Mouse (Mus musculus): ENCODE results near the gene Trim17.

The Trim17 gene

DNA sequence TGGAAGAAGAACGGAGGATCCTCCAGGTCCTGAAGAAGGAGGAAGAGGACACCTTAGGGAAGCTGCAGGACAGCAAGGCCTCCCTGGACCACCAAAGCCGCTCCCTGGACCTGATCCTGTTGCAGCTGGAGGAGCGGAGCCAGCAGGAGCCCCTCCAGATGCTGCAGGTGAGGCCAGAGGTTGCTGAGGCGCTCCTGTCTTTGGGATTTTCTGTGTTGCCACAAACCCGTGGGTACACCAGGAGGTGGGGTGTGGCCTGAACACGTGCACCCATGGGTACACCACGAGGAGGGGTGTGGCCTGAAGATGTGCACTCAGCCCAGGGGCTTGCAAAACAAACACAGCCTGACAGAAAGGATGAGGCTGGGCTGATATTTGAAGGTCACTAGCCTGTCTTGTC lies 14.1 kb downstream of the Trim17 start:
- DNase-seq (ENCODE audit: low spot score): no peak

DNA sequence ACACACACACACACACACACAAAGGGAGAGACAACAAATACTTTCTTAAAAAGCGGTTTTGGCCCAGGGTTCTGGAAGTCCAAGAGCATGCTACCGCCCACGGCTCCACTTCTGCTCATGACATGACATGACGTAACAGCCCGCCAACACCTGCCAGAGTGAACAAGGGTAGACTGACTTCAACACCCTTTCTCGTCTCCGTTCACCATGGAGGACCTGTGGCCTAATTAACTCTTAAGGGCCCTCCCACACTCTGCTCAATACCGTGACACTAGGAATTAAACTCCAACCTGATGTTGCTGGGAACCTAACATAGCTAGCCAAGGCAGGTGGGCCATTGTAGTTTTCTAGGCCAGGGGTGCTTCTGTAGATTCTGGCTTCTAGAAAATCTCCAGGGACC lies 14.5 kb downstream of the Trim17 start:
- no peak for DNase-seq (ENCODE audit: low spot score)

DNA sequence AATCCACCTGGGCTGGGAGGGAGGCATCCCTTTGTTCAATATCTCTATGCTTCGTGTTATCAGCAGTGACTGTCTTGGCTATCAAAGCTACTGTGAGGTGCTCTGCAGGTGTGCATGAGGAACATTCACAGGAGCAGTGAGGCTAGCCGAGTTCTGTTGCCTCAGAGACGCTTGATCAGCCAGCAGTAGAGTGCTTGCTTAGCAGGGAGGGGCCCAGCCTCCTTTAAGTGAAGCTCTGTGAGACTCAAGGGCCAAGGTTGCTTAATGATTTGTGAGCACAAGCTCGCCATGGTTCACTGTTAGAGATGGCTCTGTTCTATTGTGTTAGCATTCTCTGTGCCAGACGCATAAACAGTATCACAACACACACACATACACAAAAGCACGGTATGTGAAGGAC lies 15.2 kb downstream of the Trim17 start:
- DNase-seq (ENCODE audit: low spot score): no peak

DNA sequence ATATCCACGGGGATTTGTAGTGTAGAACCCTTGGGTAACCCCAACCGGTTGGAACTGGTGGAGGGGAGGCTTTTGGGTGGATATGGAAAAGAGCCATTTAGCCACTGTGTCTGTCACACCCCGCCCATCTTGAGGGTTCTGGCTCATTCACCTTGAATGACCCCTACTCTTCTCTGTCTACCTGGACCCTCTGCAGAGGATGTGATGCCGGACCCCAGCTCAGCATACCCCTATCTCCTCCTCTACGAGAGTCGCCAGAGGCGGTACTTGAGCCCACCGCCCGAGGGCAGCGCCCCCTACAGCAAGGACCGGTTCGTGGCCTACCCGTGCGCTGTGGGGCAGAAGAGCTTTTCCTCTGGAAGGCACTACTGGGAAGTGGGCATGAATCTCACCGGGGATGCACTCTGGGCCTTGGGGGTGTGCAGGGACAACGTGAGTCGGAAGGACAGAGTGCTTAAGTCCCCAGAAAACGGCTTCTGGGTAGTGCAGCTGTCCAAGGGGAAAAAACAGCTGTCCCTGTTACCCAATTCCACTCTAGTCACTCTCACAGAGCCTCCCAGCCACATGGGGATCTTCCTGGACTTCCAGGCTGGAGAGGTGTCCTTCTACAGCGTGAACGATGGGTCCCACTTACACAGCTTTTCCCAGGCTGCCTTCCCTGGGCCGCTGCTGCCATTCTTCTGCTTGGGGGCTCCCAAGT lies 16.5 kb downstream of the Trim17 start:
- no peak for DNase-seq (ENCODE audit: low spot score)

DNA sequence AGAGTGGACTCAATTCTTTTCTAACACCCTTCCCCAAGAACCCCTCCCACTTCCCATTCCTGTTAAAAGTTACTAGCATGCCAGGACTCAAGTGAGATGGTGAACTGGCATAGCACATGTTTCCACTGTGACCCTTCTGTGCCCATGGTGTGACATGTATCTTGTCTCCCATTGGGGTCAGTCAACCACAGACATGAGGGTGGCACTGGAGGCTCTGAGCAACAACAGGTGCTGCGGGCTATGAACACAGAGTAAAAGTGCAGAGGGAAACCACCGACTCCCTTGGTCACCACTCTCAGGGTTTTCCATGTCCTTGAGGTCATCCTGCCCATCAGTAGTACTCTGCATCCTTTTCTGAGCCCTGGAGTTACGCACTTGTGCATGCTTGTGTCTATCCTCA lies 17.3 kb downstream of the Trim17 start:
- DNase-seq (ENCODE audit: low spot score): no peak

DNA sequence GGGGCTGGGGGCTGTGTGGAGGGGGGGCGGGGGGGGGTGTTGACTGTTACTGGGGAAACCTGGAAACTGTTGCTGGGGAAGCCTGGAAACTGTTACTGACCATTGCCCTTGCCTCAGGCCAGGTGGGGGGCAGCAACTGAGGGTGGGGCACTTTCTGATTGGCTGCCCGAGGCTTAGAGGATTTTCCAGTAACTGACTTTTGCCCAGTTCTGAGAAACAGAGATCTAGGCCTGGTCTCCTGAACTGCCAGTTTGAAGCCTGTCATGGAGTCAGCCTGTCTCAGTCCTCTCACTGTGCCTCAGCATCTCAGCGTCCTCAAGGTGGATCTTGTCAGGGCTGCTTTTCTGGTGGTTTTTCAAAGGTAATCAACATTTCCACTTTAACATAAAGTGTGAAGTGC lies 19.9 kb downstream of the Trim17 start:
- no peak for DNase-seq (ENCODE audit: low spot score)

DNA sequence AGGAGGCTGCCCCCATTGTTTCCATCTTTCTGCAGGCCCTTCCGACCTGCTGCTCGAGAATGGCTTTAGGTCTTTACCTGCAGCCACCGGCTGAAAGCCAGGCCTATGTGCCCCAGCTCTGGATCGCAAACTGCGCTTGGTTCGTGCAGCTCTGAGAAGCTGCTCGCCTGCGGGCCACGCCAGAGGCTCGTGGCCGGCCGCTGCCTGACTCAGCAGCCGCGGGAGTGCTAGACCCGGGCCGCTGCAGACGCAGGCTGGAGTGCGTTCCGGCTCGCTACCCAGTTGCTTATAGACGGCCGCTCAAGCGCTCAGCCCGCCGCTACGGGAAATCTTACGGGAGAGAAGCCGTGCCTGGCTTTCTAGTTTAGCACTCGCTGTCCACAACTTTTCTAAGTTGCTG lies 22.7 kb downstream of the Trim17 start:
- no peak for DNase-seq (ENCODE audit: low spot score)

DNA sequence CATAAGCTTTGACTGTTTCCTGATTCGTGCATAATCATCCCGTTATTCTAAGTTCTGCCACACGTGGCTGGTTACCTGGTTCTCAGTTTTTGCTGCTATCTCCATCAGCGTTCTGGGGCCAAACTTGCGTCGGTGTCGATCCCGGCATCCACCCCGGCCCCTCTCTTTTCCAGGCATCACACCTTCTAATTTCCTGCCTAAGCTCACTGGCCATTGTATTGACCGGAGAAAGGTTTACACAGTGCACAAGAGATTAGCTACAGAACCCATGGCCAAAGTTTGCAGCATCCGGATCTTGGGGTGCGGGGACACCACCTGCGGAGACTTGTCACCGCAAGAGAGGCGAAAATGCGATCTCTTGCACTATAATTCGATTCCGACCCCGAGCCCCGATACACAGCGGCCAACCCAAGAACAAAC lies 23.1 kb downstream of the Trim17 start:
- DNase-seq (ENCODE audit: low spot score): no peak

DNA sequence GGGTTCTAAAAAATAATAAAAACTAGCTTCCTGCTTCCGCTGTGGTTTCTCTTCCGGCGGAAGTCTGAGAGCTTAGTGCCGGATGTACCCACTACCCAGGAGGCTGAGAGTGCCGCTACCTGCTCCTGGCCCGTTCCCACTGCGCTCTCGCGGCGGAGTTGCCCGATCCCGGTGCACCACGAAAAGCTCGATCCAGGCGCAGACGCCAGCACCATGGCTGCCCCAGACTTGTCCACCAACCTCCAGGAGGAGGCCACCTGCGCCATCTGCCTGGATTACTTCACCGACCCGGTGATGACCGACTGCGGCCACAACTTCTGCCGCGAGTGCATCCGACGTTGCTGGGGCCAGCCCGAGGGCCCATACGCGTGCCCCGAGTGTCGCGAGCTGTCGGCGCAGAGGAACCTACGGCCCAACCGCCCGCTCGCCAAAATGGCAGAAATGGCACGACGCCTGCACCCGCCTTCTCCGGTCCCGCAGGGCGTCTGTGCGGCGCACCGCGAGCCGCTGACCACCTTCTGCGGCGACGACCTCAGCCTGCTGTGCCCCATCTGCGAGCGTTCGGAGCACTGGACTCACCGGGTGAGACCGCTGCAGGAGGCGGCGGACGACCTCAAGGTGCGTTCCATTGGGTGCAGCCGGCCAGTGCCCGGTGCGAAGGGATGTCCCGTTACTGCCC lies 23.7 kb downstream of the Trim17 start, which contains the start of gene Trim11:
Gene Trim11 (plus strand): TSS at position 67 of the 679 bp plus-strand sequence.
- no peak for DNase-seq (ENCODE audit: low spot score)

DNA sequence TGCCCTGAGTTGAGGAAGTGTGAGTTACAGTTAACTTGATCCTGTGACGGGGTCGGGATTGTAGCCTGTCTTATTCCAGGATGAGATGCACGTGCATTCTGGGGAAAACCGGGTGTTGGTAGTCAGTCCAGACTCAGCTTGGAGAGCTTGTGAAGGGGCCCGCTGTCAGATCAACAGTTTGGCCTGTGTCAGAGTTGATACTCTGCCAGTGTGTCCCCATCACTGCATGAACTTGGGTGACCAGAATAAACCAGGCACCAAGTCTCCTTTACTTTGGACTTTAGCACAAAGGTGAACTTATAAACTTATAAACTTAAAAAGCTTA lies 24.2 kb downstream of the Trim17 start:
- DNase-seq (ENCODE audit: low spot score): no peak

DNA sequence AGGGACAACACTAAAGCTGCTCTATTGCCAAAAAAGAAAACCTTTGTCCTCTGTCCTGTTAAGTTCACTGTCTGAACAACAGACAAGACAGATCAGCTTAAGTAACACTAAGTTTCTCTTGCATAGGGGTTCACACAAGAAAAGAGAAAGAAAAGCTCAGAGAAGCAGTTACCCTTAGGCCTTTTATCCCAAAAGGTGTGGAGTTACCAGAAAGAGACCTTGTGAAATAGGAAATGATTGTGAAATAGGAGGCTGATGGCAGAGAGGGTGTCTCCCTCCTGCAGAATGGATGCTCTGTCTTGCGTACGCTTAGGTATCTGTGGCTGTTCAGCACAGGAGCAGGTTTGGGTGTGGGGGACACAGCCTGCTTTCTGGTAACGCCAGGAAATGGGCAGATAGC lies 24.7 kb downstream of the Trim17 start:
- DNase-seq (ENCODE audit: low spot score): no peak

DNA sequence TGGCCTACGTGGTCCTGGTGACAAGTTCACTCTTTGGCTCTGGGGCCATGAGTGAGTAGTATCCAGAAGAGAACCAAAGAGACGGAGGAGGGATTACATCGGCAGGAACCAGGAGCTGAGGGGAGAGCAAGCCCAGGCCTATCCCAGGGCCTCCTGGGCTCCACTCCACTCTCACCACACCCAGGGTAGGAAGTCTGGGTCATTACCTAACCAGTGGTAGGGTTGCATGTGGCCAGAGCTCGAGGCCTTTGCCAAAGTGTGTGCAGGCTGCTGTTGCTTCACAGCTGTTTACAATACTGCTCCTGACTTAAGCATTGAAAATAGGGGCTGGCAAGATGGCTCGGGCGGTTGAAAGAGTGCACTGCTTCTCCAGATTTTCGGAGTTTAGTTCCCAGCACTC lies 25.2 kb downstream of the Trim17 start:
- no peak for DNase-seq (ENCODE audit: low spot score)

DNA sequence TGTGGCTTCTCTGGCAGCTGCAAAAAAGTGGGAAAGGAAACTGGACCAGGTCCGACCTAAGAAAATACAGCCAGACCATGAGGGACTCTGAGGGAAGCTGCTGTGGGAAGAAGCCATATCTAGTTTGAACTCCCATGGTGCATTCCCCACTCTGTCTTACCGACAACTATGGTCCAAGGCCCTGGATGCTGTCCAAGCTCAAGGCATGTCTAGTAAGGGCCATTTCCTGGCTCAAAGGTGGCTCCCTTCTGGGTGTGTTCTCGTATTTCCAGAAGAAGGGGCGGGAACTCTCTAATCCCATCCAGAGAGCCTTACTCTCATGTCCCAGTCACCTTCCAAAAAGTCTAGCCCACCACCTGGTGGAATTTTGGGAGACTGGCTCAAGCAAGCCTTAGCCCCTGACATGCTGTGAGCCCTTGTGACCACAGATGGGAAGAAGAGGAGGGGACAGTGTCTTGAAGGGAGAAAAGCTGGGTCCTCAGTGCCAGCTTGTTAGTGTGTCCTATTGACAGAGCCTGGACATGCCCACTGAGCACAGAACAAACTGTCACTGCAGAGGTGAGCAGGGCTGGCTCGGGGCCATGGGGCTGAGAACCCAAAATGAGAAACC lies 26.0 kb downstream of the Trim17 start:
- DNase-seq (ENCODE audit: low spot score): no peak

DNA sequence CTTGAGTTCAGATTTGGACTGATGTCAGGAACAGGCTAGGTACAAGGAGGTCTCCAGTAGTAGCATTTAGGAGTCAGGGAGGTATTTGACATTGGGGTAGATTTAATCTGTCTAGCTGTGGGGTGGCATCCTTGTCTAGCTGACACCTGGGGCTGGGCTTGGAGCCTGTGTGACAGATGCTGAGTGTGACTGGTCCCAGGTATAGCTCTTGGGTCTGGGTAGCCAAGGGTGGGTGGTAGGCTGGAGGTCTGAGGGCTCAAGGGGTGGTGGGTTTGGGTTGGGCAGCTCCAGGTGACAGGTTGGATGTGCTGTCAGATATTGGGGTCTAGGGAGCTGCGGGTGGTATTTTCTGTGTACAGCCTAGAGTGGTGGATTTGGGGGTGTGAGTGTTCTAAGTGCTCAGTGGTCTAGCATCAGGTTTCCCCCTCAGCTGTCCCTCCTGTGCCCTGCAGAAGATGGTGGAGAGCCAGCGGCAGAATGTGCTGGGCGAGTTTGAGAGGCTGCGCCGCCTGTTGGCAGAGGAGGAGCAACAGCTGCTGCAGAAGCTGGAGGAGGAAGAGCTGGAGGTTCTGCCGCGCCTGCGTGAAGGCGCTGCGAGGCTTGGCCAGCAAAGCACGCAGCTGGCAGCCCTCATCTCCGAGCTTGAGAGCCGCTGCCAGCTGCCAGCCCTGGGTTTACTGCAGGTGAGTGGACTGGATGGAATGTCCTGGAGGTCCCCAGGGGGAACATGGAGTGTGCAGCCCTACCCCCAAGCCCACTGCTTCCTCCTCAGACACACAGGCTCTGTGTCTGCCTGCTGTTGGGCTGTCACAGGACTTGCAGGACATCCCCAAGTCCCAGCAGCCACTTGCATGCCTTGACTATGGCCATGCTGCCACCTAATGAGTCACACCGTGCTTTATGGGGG lies 27.3 kb downstream of the Trim17 start:
- DNase-seq (ENCODE audit: low spot score): no peak

DNA sequence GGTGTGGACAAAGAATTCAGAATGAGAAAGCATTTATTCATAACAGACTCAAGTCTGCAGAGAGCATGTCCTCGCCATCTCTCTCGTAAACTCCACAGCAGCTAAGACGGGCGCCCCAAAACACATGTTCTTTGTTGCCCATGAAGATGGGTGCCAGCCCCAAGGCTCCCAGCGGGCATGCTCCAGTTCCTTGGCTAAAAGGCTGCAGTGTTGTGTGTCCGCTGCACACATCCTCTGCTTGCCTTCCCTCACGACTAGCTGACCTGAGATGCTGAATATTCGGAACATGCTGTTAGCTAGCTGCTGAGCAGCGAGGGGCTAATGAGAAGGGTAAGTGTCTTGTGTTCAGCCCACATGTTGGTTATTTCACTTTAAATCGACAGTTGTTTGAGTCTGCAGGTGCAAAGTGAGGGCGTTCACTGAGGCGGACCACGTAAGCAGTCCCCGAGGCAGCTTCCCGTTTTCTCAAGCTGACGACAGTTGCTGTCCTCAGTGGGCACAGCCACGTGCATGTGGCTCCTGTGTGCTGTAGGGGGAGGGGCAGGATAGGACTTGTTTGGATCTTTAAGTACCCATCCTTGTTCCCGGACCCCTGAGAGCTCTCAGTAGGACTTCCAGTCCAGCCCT lies 28.1 kb downstream of the Trim17 start:
- no peak for DNase-seq (ENCODE audit: low spot score)

DNA sequence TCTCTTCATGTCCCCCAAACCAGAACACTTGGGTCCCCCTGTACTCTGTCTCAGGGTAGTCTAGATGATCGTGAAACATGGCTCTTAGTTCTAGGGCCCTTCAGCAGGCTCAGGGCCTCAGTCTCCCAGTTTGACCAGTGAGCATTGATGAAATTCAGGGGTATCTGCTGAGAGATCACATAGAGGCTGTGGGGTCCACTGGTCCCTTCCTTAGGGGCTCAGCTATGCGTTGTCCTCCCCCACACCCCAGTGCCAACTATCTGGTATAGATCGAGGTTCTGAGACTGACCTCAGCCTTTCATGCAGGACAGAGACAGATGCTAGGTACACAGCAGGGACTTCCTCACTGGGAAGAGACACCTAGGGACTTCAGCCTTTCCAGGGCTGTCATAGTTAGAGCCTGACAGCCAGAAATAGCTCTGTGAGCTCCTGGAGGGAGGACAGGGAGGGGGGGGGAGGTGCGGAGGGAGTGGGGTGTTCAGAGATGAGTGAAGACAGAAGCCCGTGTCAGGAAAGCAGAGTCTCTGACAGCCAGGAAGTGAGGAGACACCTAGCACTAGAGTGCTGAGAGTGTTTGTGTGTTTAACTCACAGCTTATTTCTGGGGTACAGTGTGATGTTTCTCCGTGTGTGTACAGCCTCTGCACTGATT lies 29.3 kb downstream of the Trim17 start:
- DNase-seq (ENCODE audit: low spot score): no peak

DNA sequence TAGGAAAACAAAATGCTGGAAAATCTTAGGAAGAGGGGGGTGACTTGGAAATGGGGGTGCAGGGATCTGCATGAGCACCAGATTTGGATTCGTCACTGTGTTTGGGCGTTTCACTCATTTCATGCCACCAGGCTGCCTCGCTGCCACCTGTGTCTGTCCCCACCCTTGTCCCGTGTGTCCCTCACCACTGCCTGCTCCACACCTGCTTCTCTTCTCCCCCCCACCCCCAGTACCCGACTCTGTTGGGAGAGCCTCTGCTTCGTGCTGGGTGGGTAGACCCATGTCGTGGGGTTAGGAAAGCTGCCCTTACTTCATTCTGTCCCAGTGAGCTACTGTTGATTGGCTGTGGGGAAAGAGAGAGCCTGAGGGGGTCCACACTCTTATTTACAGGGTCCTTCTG lies 30.2 kb downstream of the Trim17 start:
- DNase-seq (ENCODE audit: low spot score): no peak

DNA sequence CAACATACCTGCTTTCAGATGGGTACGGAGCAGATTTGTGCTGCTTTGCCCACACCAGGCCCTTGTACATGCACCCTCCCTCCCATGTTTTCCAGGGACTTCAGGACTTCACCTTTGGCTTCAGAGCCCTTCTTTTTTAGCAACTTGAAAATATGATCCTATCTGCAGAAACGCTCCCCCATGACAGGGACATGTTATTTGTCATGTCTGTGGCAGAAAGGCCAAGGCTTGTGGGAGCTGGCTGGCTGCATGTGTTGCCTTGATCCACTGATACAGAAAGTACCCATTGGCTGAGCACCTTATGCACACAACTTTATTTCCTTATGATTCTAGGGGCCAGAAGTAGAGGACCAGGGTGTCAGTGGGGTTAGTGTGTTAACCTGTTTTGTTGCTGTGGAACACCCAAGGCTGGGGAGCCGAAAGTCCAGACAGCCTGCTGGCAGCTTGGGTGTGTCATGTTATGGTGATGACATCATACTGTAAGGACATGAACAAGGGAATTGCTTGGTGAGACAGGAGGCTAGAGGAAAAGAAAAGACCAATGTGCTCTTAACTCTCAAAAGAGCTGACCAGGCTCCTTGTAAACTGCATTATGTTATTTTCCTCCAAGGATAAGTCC lies 30.9 kb downstream of the Trim17 start:
- DNase-seq (ENCODE audit: low spot score): no peak

DNA sequence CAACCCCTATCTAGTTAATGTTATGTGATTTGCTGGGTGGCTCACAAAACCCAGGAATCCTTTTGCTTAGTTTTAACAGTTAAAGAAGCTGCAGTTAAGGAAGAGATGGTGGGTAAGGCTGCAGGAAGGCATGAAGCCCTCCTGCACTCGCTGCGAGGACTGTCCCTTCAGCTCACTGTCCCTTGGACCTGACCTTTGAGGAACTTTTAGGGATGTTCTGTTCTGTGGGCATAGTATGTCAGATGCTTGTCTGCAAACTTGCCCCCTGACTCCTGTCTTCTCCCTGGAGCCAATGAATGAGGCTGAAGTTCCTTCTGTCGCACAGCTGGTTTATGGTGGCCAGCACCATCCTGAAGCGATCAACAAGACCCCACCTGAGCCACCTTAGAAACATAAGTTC lies 34.7 kb downstream of the Trim17 start:
- DNase-seq (ENCODE audit: low spot score): no peak

DNA sequence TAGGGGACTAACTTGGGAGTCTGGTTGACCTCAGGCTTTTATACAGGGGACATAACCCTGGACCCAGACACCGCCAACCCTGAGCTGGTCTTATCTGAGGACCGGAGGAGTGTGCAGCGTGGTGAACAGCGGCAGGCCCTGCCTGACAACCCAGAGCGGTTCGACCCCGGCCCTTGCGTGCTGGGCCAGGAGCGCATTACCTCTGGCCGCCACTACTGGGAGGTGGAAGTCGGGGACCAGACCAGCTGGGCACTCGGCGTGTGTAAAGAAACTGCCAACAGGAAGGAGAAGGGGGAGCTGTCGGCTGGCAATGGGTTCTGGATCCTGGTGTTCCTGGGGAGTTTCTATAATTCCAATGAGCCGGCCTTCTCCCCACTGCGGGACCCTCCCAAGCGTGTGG lies 35.7 kb downstream of the Trim17 start:
- no peak for DNase-seq (ENCODE audit: low spot score)

DNA sequence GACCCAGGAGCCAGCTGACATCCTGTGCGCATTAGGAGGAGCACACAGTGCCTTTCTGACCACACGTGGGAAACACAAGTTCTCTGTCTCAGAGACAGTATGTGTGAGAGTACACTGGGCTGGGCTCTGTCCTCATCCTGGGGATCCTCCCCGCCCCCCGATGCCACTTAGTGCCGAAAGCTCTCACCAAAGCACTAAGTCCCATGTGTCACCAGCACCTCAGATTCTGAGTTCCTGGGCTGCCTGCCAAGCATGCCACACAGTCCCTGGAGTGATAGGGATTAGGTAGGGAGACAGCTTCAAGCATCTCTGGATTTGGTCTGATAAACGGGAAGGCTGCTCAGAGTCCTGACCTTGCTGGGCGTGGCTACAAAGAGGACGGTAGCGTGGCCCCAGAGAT lies 36.3 kb downstream of the Trim17 start:
- no peak for DNase-seq (ENCODE audit: low spot score)

All from ovary, adult 18-20 months (tissue).